Mouse (Mus musculus) bone marrow, adult 2 months (tissue): ENCODE data around the gene Urad.

Experiments
- CTCF ChIP-seq: fragments of 200-500 bp; IDR thresholded peaks from 2 replicates; pipeline ENCODE4 v1.5.1; 2011; ENCODE audit warnings: low read length, control low read depth; ENCODE audit not compliant: control insufficient read depth, insufficient read depth
- POLR2A ChIP-seq: fragments of 200-500 bp; IDR thresholded peaks from 2 replicates; pipeline ENCODE4 v1.6.1; 2011; ENCODE audit warnings: low read depth, mild to moderate bottlenecking, control low read depth, low read length, borderline replicate concordance; ENCODE audit not compliant: control insufficient read depth

GRCm38 (mm10) chr5:147267434-147267833, 54.8 kb downstream of the Urad start:
- TF ChIP-seq CTCF = no peak
- no peak for TF ChIP-seq POLR2A
